Mouse (Mus musculus): ENCODE data around the gene Ccdc62. TPM values are rescaled to one million over a fixed set of nuclear protein-coding genes. Genes with fewer than 3 reads are reported as not detected.

Ccdc62 gene
- total and polyA plus RNA-seq, 2 experiments from 2014 or later: 3.7 TPM

DNA sequence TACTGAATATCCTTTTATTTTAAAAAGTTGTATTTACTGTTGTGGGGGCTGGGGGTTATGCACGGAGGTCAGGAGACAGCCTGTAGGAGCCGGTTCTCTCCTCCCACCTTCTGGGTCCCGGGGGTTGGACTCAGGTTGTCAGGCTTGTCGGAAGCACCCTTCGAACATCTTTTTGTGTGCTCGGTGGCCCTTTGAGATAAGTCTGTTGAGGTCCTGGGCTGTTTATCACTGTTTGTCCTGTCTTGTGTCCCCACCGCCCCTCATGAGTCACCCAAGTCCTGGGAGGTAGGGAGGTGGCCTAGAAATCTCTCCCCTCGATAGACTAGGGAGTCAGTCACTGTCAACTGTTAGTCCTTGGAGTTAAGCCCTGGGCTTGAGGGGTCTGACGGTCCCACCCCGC lies 67.9 kb downstream of the Ccdc62 start:
- Histone ChIP-seq H3K9me3 (ENCODE audit: low read length) (no peaks in the 10 kb centered on the region), H3K4me1 (ENCODE audit: insufficient read depth) (no peaks in the 10 kb centered on the region), H3K36me3 (ENCODE audit: insufficient read depth) (peaks cover 31% of the 10 kb centered on the region), H3K27me3 (ENCODE audit: insufficient read depth, low read length) (no peaks in the 10 kb centered on the region), H3K9ac (no peak overlapping the region), H3K4me2 (ENCODE audit: low read depth) (no peak overlapping the region), H3K4me3 (ENCODE audit: low read depth, low read length) (no peak overlapping the region), H3K27ac (ENCODE audit: low read depth, low read length) (no peak overlapping the region)
- ATAC-seq: no peak
- 90% methylated on average over 10 of the region's 10 CpGs for WGBS
- DNase-seq: no peak
- TF ChIP-seq CTCF (IDR thresholded peaks at IDR 0.05; ENCODE audit: low read depth): no peak

GRCm38 (mm10) chr5:124000824-124001223 lies 70.3 kb downstream of the Ccdc62 start:
- H3K4me1 ChIP-seq (ENCODE audit: insufficient read depth): no peaks in the 10 kb centered on the region
- H3K9me3 ChIP-seq (ENCODE audit: low read length): no peaks in the 10 kb centered on the region
- DNase-seq (peak; percentile 95), ATAC-seq (peak; percentile 73)
- no peak overlapping the region for H3K27ac ChIP-seq (ENCODE audit: low read depth, low read length)
- no peak overlapping the region for H3K4me3 ChIP-seq (ENCODE audit: low read depth, low read length)
- H3K27me3 ChIP-seq (ENCODE audit: insufficient read depth, low read length): no peaks in the 10 kb centered on the region
- H3K4me2 ChIP-seq (ENCODE audit: low read depth): no peak overlapping the region
- TF ChIP-seq CTCF (IDR thresholded peaks at IDR 0.05; ENCODE audit: low read depth): peak; percentile 99
- H3K36me3 ChIP-seq (ENCODE audit: insufficient read depth): peaks cover 50% of the 10 kb centered on the region
- no peak overlapping the region for H3K9ac ChIP-seq
- 14% methylated on average over 7 of the region's 7 CpGs for whole genome bisulfite sequencing

DNA sequence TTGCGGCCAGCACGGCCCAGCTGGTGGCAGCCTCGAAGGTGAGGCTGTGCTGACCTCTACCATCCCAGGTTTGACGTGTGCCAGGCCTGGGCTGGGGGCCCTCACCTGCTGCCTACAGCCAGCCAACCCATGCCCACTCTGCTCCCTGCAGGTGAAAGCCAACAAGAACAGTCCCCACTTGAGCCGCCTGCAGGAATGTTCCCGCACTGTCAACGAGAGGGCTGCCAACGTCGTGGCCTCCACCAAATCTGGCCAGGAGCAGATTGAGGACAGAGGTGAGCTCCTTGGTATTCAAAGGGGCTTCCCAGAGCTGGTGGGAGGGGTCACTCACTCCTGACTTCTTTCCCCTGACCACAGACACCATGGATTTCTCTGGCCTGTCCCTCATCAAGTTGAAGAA lies 70.8 kb downstream of the Ccdc62 start:
- 65% methylated on average over 9 of the region's 9 CpGs for WGBS
- ATAC-seq: no peak
- H3K4me1 ChIP-seq (ENCODE audit: insufficient read depth): no peaks in the 10 kb centered on the region
- peaks cover 55% of the 10 kb centered on the region for H3K36me3 ChIP-seq (ENCODE audit: insufficient read depth)
- H3K9ac ChIP-seq: no peak overlapping the region
- no peak overlapping the region for H3K4me2 ChIP-seq (ENCODE audit: low read depth)
- DNase-seq: no peak
- H3K27me3 ChIP-seq (ENCODE audit: insufficient read depth, low read length): no peaks in the 10 kb centered on the region
- no peaks in the 10 kb centered on the region for H3K9me3 ChIP-seq (ENCODE audit: low read length)
- no peak for TF ChIP-seq CTCF (IDR thresholded peaks at IDR 0.05; ENCODE audit: low read depth)
- no peak overlapping the region for H3K4me3 ChIP-seq (ENCODE audit: low read depth, low read length)
- H3K27ac ChIP-seq (ENCODE audit: low read depth, low read length): no peak overlapping the region

- peaks cover 71% of the 10 kb centered on the region for H3K36me3 ChIP-seq (ENCODE audit: insufficient read depth)
- no peak for DNase-seq
- peak; percentile 50 for ATAC-seq
These were observed 72.4 kb downstream of the Ccdc62 start for GRCm38 (mm10) chr5:124002876-124003275.

DNA sequence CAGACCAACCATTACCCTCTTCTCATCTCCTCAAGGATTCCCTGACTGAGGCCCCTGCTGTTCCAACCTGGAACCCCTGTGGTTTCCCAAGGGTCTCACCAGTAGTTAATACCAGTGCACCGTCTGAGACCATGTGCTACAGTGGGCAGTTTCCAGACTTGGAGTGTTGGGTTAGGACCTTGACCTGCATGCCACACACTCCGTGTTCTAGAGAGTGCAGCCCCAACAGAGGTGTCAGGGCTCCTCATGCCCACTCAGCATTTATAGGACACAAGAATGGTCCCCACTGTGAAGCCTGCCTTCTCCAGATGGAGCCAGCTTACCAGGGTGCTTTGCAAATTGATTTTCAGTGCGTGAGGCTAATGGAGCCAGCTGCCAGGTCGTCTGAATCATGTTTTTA lies 72.9 kb downstream of the Ccdc62 start:
- Histone ChIP-seq H3K4me1 (ENCODE audit: insufficient read depth) (no peaks in the 10 kb centered on the region), H3K9me3 (ENCODE audit: low read length) (no peaks in the 10 kb centered on the region), H3K27ac (ENCODE audit: low read depth, low read length) (0 out of 2 replicates have a peak overlapping the region, but pooled peaks have one; percentile 1), H3K9ac (no peak overlapping the region), H3K36me3 (ENCODE audit: insufficient read depth) (peaks cover 76% of the 10 kb centered on the region), H3K27me3 (ENCODE audit: insufficient read depth, low read length) (no peaks in the 10 kb centered on the region), H3K4me2 (ENCODE audit: low read depth) (no peak overlapping the region), H3K4me3 (ENCODE audit: low read depth, low read length) (no peak overlapping the region)
- TF ChIP-seq CTCF (IDR thresholded peaks at IDR 0.05; ENCODE audit: low read depth): no peak
- 52% methylated on average over 4 of the region's 4 CpGs for WGBS
- DNase-seq (no peak), ATAC-seq (no peak)

More at GRCm38 (mm10) chr5:124002876-124003275, 72.4 kb downstream of the Ccdc62 start:
- Histone ChIP-seq H3K27ac (ENCODE audit: low read depth, low read length) (0 out of 2 replicates have a peak overlapping the region, but pooled peaks have one; percentile 1), H3K4me2 (ENCODE audit: low read depth) (no peak overlapping the region), H3K9ac (no peak overlapping the region), H3K9me3 (ENCODE audit: low read length) (no peaks in the 10 kb centered on the region), H3K4me3 (ENCODE audit: low read depth, low read length) (no peak overlapping the region), H3K27me3 (ENCODE audit: insufficient read depth, low read length) (no peaks in the 10 kb centered on the region), H3K4me1 (ENCODE audit: insufficient read depth) (no peaks in the 10 kb centered on the region)
- 48% methylated on average over 2 of the region's 2 CpGs for WGBS
- no peak for TF ChIP-seq CTCF (IDR thresholded peaks at IDR 0.05; ENCODE audit: low read depth)

DNA sequence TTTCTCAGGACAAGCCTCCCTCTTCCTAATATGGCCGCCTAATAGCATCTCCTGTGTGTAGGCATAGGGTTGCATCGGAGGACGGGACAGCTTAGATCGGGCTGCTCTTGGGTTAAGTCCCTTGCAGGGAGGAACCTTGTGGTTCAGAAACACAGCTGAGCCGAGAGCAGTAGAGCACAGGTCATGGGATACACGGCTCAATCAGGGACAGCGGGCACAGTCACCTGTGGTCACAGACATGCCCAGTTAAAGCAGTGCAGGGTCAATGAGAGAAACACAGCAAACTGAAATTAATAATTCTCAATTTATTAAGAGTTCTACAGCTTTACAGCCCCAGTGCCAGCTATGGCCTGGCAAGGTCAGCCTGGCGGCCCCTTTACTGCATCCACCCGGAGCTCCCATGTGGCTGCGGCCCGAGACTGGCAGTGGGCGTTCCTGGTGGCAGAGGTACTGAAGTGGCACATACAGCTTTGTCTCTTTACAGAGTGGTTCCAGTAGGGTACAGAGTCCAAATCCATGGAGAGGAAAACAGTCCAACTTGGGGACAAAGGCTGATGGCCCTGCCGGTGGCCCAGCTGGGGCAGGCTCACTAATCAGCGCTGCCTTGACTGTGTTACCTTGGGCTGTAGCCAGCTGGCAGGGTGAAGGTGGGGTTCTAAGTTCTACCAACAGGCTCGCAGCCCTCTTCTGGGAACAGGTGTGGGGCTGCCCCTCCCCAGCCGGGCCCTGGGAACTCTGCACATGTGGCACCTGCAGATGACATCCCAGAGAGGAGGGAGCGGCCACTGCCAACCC lies 74.1 kb downstream of the Ccdc62 start:
- 70% methylated on average over 17 of the region's 17 CpGs for WGBS
- Histone ChIP-seq H3K4me3 (ENCODE audit: low read depth, low read length) (no peak overlapping the region), H3K36me3 (ENCODE audit: insufficient read depth) (peaks cover 79% of the 10 kb centered on the region), H3K27me3 (ENCODE audit: insufficient read depth, low read length) (no peaks in the 10 kb centered on the region), H3K27ac (ENCODE audit: low read depth, low read length) (no peak overlapping the region), H3K9me3 (ENCODE audit: low read length) (no peaks in the 10 kb centered on the region), H3K9ac (no peak overlapping the region), H3K4me2 (ENCODE audit: low read depth) (no peak overlapping the region), H3K4me1 (ENCODE audit: insufficient read depth) (no peaks in the 10 kb centered on the region)
- no peak for TF ChIP-seq CTCF (IDR thresholded peaks at IDR 0.05; ENCODE audit: low read depth)
- ATAC-seq (no peak; the same call in 1 of the 2 replicates), DNase-seq (no peak)

- no peak for DNase-seq
- Histone ChIP-seq H3K9me3 (ENCODE audit: low read length) (no peaks in the 10 kb centered on the region), H3K27me3 (ENCODE audit: insufficient read depth, low read length) (no peaks in the 10 kb centered on the region), H3K36me3 (ENCODE audit: insufficient read depth) (peaks cover 80% of the 10 kb centered on the region), H3K4me3 (ENCODE audit: low read depth, low read length) (no peak overlapping the region), H3K9ac (no peak overlapping the region), H3K4me1 (ENCODE audit: insufficient read depth) (no peaks in the 10 kb centered on the region), H3K4me2 (ENCODE audit: low read depth) (no peak overlapping the region), H3K27ac (ENCODE audit: low read depth, low read length) (no peak overlapping the region)
- no peak for ATAC-seq
- TF ChIP-seq CTCF (IDR thresholded peaks at IDR 0.05; ENCODE audit: low read depth): no peak
- WGBS: 66% methylated on average over 15 of the region's 15 CpGs
These were observed 74.6 kb downstream of the Ccdc62 start for GRCm38 (mm10) chr5:124005151-124005500.

Data from forebrain, postnatal 0 days (tissue).